Mouse (Mus musculus): ENCODE measurements around the gene Ccl6.
"Not testable (repeated sequence)": the region's sequence is repeated elsewhere in the genome, so short reads cannot be mapped to it uniquely, and the experiment has no call there.

The Ccl6 gene

GRCm38 (mm10) chr11:83556085-83556781 lies 36.7 kb downstream of the Ccl6 start:
- DNase-seq: peak; percentile 11 to 17

GRCm38 (mm10) chr11:83551668-83552067 lies 41.2 kb downstream of the Ccl6 start:
- no peak for DNase-seq

DNA sequence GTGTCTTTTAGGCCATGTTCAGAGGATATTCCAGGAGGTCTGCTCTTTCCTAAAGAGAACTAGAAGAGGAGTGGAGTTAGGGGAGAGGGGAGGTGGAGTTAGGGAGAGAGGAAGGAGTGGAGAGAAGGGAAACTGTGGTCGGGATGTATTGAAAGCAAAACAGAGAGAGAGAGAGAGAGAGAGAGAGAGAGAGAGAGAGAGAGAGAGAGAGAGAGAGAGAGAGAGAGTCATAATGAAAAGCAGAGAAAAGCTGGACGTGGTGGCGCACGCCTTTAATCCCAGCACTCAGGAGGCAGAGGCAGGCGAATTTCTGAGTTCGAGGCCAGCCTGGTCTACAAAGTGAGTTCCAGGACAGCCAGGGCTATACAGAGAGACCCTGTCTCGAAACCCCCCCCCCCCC lies 41.9 kb downstream of the Ccl6 start:
- DNase-seq: not testable (repeated sequence)

DNA sequence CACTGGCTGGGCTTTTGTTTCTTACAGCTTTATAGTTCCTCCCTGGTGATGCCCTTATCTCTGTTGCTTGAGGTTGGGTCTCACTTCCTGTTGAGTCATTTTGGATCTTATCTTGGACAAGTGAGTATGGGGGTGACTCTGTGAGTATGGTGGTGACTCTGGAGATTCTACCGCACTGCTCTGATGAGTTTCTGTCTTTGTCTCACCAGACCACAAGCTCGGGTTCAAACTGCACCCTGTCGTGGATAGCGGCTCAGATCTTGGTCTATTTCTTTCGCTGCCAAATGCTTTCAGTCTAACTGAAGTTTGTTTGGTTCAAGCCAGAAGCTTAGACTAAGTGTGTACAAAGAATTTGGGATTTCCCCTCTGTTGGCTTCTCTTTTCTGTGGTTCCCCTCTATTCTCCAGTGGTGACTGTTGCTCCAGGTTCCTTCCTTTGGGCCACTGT lies 42.7 kb downstream of the Ccl6 start:
- no peak for DNase-seq

DNA sequence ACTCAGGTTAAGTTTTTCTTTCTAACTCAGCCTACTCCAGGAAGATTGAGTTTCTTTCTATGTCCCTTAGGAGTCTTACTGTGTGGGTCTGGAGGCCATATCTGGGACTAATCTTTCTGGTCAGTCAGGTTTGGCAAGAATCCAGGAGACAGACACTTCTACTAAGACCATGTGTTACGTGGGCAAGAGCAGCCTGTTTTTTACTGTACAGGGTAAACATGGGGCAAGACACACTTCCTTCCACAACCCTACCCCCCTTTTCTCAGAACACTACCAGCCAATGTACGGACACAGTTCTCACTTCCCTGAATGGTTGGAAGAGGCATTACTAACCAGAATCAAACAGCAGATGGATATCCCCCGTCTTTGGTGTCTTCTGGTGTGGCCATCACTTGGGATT lies 48.7 kb downstream of the Ccl6 start:
- DNase-seq: no peak

DNA sequence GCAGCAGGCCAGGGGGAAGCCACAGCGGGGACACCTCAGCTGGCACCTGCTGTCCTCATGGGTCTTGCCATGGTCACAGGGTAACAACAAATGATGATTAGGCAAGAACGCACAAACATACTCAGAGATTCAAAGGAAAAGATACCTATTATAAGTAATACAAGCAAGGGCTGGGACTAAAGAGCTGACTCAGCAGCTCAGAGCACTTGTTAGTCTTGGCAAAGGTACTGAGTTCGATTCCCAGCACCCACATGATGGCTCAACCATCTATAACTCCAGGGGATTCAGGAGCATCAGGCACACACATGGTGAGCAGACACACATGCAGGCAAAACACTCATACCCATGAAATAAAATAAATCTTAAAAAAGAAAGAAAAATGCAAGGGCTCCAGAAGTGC lies 51.5 kb downstream of the Ccl6 start:
- DNase-seq: no peak

DNA sequence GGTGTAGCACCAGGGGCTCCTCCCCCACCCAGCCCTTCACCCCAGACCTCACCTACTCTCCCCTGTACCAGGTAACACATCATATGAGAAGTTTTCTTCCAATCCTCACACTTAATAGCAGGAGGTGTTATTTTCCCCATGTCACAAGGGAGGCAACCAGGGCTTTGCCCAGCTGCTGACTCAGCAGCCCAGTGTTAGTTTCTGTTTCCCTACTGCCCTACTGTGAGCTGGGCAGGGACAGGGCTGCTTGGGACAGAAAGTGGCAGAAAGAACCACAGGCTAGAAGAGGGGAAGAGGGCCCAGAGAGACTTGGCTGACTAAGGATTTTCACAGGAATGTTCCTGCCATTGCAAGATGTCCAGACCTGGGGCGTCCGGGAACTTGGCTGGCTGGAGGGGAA lies 52.0 kb downstream of the Ccl6 start:
- no peak for DNase-seq

- DNase-seq: no peak
These were observed 54.1 kb downstream of the Ccl6 start for GRCm38 (mm10) chr11:83538705-83539314.

All from cerebellum, postnatal 36 days (tissue).